Mouse (Mus musculus) spleen, adult 2 months (tissue): Measurements from ENCODE around the gene Ip6k2. TPM values are rescaled to one million over a fixed set of nuclear protein-coding genes. Genes with fewer than 3 reads are reported as not detected.

Source experiments
- DNase-seq, 2 experiments: peaks; one replicate each; pipeline versions ENCODE4 v3.0.0 to v3.0.0-alpha.2; 2012 to 2021; ENCODE audit warnings: low spot score in 2 of 2, low read depth in 1 of 2
- H3K27ac ChIP-seq: fragments of 200-500 bp; 2 replicates; pipeline ENCODE4 v1.5.1; 2012; ENCODE audit warnings: low read length, inconsistent platforms; ENCODE audit not compliant: insufficient read depth
- H3K27me3 ChIP-seq: fragments of 200-500 bp; 2 replicates; pipeline ENCODE4 v1.6.1; 2012; ENCODE audit warnings: mild to moderate bottlenecking, moderate library complexity, low read length, inconsistent platforms; ENCODE audit not compliant: control insufficient read depth, insufficient read depth
- H3K36me3 ChIP-seq: fragments of 200-500 bp; 2 replicates; pipeline ENCODE4 v1.6.1; 2012; ENCODE audit warnings: mild to moderate bottlenecking, low read length, inconsistent platforms; ENCODE audit not compliant: control insufficient read depth, insufficient read depth
- H3K4me1 ChIP-seq: fragments of 200-500 bp; 2 replicates; pipeline ENCODE4 v1.6.1; 2011; ENCODE audit warnings: inconsistent platforms; ENCODE audit not compliant: control insufficient read depth, insufficient read depth, insufficient read length
- H3K4me3 ChIP-seq: fragments of 200-500 bp; 2 replicates; pipeline ENCODE4 v1.5.1; 2011; ENCODE audit warnings: mild to moderate bottlenecking, inconsistent platforms; ENCODE audit not compliant: insufficient read depth, insufficient read length; ENCODE audit errors: extremely low read depth
- CTCF ChIP-seq: fragments of 200-500 bp; IDR thresholded peaks from 2 replicates; pipeline ENCODE4 v1.5.1; 2011; ENCODE audit warnings: mild to moderate bottlenecking, inconsistent platforms; ENCODE audit not compliant: insufficient read depth, insufficient read length, insufficient replicate concordance; ENCODE audit errors: extremely low read depth
- POLR2A ChIP-seq: fragments of 200-500 bp; IDR thresholded peaks from 2 replicates; pipeline ENCODE4 v1.6.1; 2011; ENCODE audit warnings: low read depth, low read length, inconsistent platforms
- WGBS: fragments of 180-500 bp; shearing (Covaris S2); methylation state at CpG from one replicate; pipeline ENCODE4 v1.1.7; 2018; 5-methylcytosine and 5-hydroxymethylcytosine counted together
- polyA plus RNA-seq: library from polyadenylated mRNA; depleted of rRNA; stranded (reverse); fragments of >200 nt; gene quantifications from 2 replicates; pipeline ENCODE4 v1.2.3, GENCODE M21; 2012

Ip6k2 gene
- polyA plus RNA-seq, 1 experiment: 35.9 TPM

DNA sequence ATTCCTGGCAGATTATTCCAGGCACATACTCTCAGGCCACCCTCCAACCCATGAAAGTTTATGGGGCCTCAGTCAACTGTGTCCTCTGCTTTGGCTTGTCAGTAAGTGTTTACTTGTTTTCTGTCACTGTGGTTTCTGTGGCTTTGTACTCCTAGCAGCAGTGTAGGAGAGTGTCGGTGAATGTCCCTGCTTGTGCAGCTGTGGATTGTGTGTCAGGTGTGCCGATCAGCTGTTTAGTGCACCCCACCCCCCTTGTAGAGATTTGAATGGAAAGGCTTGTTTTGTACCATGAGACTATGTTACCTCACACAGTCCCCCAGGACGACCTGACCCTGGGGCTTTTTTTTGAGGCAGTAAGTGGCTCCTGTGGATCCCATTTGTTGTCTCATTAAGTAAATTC, 9.1 kb downstream of the Ip6k2 start:
- 21% methylated on average over 3 of the region's 3 CpGs for WGBS
- Histone ChIP-seq H3K4me1 (peaks cover 8% of the 10 kb centered on the region), H3K4me3 (no peak overlapping the region), H3K27me3 (no peaks in the 10 kb centered on the region), H3K27ac (no peak overlapping the region), H3K36me3 (peaks cover 17% of the 10 kb centered on the region)
- no peak for DNase-seq
- TF ChIP-seq CTCF: no peak
- TF ChIP-seq POLR2A: no peak

GRCm38 (mm10) chr9:108795281-108795680, 11.7 kb downstream of the Ip6k2 start:
- Histone ChIP-seq H3K4me3 (no peak overlapping the region), H3K4me1 (peaks cover 8% of the 10 kb centered on the region), H3K36me3 (peaks cover 32% of the 10 kb centered on the region), H3K27ac (no peak overlapping the region), H3K27me3 (no peaks in the 10 kb centered on the region)
- no peak for DNase-seq
- TF ChIP-seq CTCF: no peak
- TF ChIP-seq POLR2A: no peak
- whole genome bisulfite sequencing: 77% methylated on average over 2 of the region's 2 CpGs

- Histone ChIP-seq H3K4me3 (no peak overlapping the region), H3K4me1 (peaks cover 8% of the 10 kb centered on the region), H3K27ac (0 out of 2 replicates have a peak overlapping the region, but pooled peaks have one; percentile 19), H3K27me3 (no peaks in the 10 kb centered on the region), H3K36me3 (peaks cover 32% of the 10 kb centered on the region)
- 69% methylated on average over 11 of the region's 11 CpGs for WGBS
- no peak for TF ChIP-seq POLR2A
- TF ChIP-seq CTCF: no peak
- no peak for DNase-seq
Measured at GRCm38 (mm10) chr9:108795762-108796161, 12.2 kb downstream of the Ip6k2 start.

DNA sequence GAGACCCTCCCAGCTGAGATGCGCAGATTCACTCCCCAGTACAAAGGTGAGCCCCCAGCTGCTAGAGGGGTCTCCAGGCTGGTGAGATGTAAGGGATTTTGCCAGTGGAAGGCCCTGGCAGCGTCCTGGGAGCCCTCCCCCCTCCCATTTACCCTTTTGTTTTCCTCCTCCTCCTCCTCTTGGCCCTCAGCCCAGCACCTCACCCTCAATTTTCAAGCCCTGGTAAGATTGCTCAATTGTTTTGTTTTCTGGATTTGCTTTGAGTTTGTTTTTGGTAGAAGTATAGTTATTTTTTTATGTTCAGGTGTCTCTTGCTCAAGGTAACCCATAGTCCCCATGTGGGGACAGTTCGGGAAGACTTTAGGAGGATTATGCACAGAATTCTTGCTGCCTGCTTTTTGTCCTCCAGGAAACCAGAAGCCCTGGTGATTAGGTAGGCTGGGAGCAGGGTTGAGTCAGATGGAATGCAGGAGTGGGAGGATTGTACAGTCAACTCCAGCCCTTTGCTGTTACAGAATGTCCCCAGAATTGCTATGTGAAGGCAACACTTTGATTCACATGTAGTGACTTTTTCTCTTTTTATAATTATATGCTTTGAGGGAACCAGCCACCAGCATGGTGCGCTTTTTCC, 12.9 kb downstream of the Ip6k2 start:
- Histone ChIP-seq H3K36me3 (peaks cover 36% of the 10 kb centered on the region), H3K4me1 (peaks cover 8% of the 10 kb centered on the region), H3K27ac (0 out of 2 replicates have a peak overlapping the region, but pooled peaks have one; percentile 19), H3K27me3 (no peaks in the 10 kb centered on the region), H3K4me3 (no peak overlapping the region)
- no peak for DNase-seq
- WGBS: 85% methylated on average over 4 of the region's 4 CpGs
- TF ChIP-seq CTCF (no peak), POLR2A (no peak)

DNA sequence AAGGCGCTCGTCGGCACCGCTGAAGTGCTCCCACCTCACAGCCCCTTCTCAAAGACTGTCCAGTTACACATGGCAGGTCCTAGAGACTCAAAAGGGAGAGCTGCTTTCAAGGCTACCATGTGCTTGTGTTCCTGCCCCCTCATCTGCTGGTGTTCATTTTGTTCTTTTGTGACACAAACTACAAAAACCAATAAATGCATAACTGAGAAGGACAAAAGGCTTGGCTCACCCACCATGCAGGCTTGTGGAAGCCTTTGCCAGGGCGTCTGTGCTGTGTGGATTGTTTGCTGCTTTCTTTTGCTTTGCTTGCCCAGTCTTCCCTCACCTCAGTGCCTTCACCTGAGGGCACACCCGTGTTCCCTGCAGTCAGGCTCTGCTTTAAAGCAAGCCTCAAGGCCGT, 13.9 kb downstream of the Ip6k2 start:
- Histone ChIP-seq H3K27me3 (no peaks in the 10 kb centered on the region), H3K36me3 (peaks cover 40% of the 10 kb centered on the region), H3K27ac (no peak overlapping the region), H3K4me1 (peaks cover 8% of the 10 kb centered on the region; the same call in 1 of the 2 replicates), H3K4me3 (no peak overlapping the region)
- no peak for TF ChIP-seq POLR2A
- TF ChIP-seq CTCF: no peak
- DNase-seq: no peak
- 95% methylated on average over 7 of the region's 7 CpGs for WGBS

DNA sequence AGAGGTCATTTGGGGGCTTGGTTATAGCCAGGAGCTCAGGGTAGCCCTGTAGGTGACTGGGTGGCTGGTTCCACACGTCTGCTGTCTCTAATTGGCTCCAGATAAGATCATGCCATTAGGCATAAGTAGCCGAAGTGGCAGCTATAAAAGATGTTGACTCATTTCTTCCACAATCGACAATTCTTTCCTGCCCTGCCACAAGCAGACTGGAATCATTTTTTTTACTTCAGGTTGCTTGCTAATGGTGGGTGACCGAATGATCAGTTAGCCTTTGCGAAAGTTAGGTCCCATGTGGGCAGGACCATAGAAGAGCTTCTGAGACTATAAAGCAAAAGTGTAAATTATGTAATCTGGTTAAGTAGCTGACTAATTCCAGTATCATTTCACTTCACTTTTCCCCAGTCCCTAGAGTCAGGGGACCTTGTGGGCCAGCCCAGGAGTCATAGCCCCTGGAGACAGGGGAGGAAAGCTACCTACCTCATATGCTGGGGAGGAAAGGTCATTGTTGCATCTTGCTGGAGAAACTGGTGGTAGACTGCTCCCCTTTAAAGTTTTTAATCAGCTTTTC, 15.0 kb downstream of the Ip6k2 start:
- DNase-seq: no peak
- WGBS: 84% methylated on average over 5 of the region's 5 CpGs
- no peak overlapping the region for H3K4me3 ChIP-seq
- TF ChIP-seq POLR2A (no peak), CTCF (no peak)
- H3K27ac ChIP-seq: no peak overlapping the region
- no peaks in the 10 kb centered on the region for H3K27me3 ChIP-seq
- H3K36me3 ChIP-seq: peaks cover 42% of the 10 kb centered on the region
- H3K4me1 ChIP-seq: no peaks in the 10 kb centered on the region

DNA sequence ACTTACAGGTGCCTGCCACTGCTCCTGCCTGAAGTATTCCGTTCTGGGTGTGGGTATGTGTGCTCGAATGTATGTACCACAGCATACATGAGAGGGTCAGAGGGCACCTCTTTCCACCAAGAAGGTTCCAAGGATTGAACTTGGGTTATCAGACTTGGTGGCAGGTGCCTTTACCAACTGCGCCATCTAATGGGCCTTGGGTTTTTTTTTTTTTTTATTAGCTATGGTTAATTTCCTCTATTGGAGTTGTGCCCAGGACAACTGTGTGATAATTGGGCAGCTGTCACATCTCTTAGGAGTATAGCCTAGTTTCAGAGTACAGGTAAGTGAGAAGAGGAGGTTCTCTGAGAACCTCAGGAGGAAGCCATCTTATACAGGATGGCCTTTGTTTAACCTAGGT, 16.0 kb downstream of the Ip6k2 start:
- no peaks in the 10 kb centered on the region for H3K27me3 ChIP-seq
- H3K27ac ChIP-seq: no peak overlapping the region
- no peaks in the 10 kb centered on the region for H3K4me1 ChIP-seq
- no peak overlapping the region for H3K4me3 ChIP-seq
- no peak for TF ChIP-seq POLR2A
- no peak for TF ChIP-seq CTCF
- peaks cover 47% of the 10 kb centered on the region for H3K36me3 ChIP-seq
- 87% methylated on average over 3 of the region's 3 CpGs for WGBS
- no peak for DNase-seq
